Comparison of ENCODE assay signal across 8 mouse cellular contexts in genomic region chr13:99675951-99676350, GRCm38 (mm10).
DNase-seq lines count a peak whose midpoint lies in the region; ATAC-seq lines count a peak whose summit lies in the region.

No protein-coding gene starts in this region.

- 40% methylated on average over 5 of the region's 5 CpGs for WGBS in lung, embryonic 16.5 days
- 57% methylated on average over 5 of the region's 5 CpGs for WGBS in hindbrain, embryonic 14.5 days

- DNase-seq in frontal cortex, adult 2 months (ENCODE audit: extremely low spot score in 1 of 2, low spot score in 1 of 2) = peak; percentile 11 to 28
- no peak for DNase-seq in frontal cortex, postnatal 25 days (ENCODE audit: low spot score in 2 of 2)
- DNase-seq in cerebellum, adult 11 months = peak; percentile 75
- peak; percentile 15 for DNase-seq in gastrocnemius, postnatal 10 days
- DNase-seq in T-cell, adult 2 months (ENCODE audit: low spot score) = no peak
- no peak for DNase-seq in hindbrain, embryonic 14.5 days (ENCODE audit: low spot score)
- DNase-seq in c-Kit-positive CD71-positive TER-119-positive erythroid progenitor cells, embryonic 14.5 days (ENCODE audit: low spot score) = no peak

- H3K9me3 ChIP-seq in lung, embryonic 16.5 days (ENCODE audit: control insufficient read depth, low read length) = no peaks in the 10 kb centered on the region
- no peaks in the 10 kb centered on the region for H3K9me3 ChIP-seq in hindbrain, embryonic 14.5 days (ENCODE audit: control insufficient read depth, low read length)

- no peak overlapping the region for H3K4me3 ChIP-seq in lung, embryonic 16.5 days (ENCODE audit: low read length)
- no peak overlapping the region for H3K4me3 ChIP-seq in hindbrain, embryonic 14.5 days (replicated peaks; ENCODE audit: low read length)

- H3K4me1 ChIP-seq in lung, embryonic 16.5 days (replicated peaks; ENCODE audit: control insufficient read depth, insufficient read depth, low read length) = peaks cover 2% of the 10 kb centered on the region
- peaks cover 7% of the 10 kb centered on the region for H3K4me1 ChIP-seq in hindbrain, embryonic 14.5 days (replicated peaks; ENCODE audit: control insufficient read depth, insufficient read depth, low read length)

- H3K27ac ChIP-seq in lung, embryonic 16.5 days (ENCODE audit: low read length) = no peak overlapping the region
- H3K27ac ChIP-seq in hindbrain, embryonic 14.5 days = no peak overlapping the region

- no peaks in the 10 kb centered on the region for H3K36me3 ChIP-seq in lung, embryonic 16.5 days (ENCODE audit: control insufficient read depth, insufficient read depth, low read length)
- H3K36me3 ChIP-seq in hindbrain, embryonic 14.5 days (replicated peaks; ENCODE audit: control insufficient read depth, insufficient read depth) = no peaks in the 10 kb centered on the region

- H3K4me2 ChIP-seq in lung, embryonic 16.5 days (ENCODE audit: low read depth, low read length) = no peak overlapping the region
- no peak overlapping the region for H3K4me2 ChIP-seq in hindbrain, embryonic 14.5 days (replicated peaks)

- no peak overlapping the region for H3K9ac ChIP-seq in lung, embryonic 16.5 days (ENCODE audit: low read length)
- H3K9ac ChIP-seq in hindbrain, embryonic 14.5 days = no peak overlapping the region

- no peaks in the 10 kb centered on the region for H3K27me3 ChIP-seq in lung, embryonic 16.5 days (ENCODE audit: control insufficient read depth, insufficient read depth, low read depth, low read length)
- H3K27me3 ChIP-seq in hindbrain, embryonic 14.5 days (ENCODE audit: control insufficient read depth, insufficient read depth, low read length) = no peaks in the 10 kb centered on the region

- ATAC-seq in lung, embryonic 16.5 days (ENCODE audit: low read depth) = peak; percentile 71
- no peak for ATAC-seq in hindbrain, embryonic 14.5 days (ENCODE audit: low FRiP score)

Comparison
In these comparisons a context has a peak if more than half of its experiments do, and no peak if none do; other contexts are left out.
1. DNase-seq: peak in frontal cortex, adult 2 months (2 of 2), cerebellum, adult 11 months (single experiment) and gastrocnemius, postnatal 10 days (single experiment); none in frontal cortex, postnatal 25 days (0 of 2), T-cell, adult 2 months (single experiment), hindbrain, embryonic 14.5 days (single experiment) and c-Kit-positive CD71-positive TER-119-positive erythroid progenitor cells, embryonic 14.5 days (single experiment).